ENCODE assay signal across 8 mouse cellular contexts in the genomic region with DNA sequence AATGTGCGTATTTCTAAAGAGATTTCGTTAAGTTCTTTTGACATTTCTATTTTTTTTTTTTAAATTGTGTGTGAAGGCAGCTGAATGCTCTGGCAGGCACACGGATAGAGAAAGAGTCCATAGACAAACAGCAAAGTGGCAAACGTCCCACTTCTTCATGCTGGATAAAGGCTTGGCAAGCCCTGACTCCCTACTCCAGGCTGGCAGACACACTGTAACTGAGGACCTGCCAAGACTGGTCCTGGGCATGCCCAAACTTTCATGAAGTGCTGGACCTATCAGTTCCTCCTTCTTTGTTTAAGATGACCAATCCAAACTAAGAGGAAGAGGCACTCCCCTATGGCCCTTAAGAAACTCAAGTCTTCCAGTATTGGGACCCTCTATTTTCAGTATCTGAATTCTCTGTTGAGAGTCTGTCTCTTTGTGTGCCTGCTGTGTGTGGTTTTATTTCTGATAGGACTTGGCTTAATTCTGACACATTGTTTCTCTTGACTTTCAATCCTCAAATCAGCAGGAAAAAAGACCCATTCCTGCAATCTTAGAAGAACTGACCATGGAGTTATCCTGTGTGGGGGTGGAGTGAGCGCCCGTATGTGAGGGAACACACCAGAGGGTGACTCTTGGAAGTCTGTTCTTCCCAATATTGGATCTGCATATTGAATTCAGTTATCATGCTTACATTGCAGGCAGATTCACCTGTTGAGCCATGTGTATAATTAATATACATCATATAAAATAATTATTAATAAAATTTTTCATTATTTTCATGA.
DNase-seq lines count a peak whose midpoint lies in the region; ATAC-seq lines count a peak whose summit lies in the region.
"Had no signal": no experiment of that assay in that cellular context is flagged by ENCODE, and none has a peak within 500 bp of the region (broad histone marks: within the 10 kb centered on the region; RNA-seq: fewer than 3 reads in every experiment).

No protein-coding gene starts in this region.

- peak; percentile 8 for DNase-seq in lung, postnatal 10 days
- no peak for DNase-seq in lung, postnatal 36 days
- DNase-seq in cerebellum, postnatal 36 days, result peak; percentile 17 to 26
- DNase-seq in layer of hippocampus, adult 9-11 months, result peak; percentile 51
- DNase-seq in testis, postnatal 10 days (ENCODE audit: low spot score), result peak; percentile 48
- DNase-seq in spleen, postnatal 36 days (ENCODE audit: low spot score in 2 of 2), result no peak
- DNase-seq: lung, postnatal 4 days had no signal

- no peak for ATAC-seq in granulocyte monocyte progenitor cell, adult 5-6 weeks (replicated peaks; ENCODE audit: poor library complexity, severe bottlenecking)

Comparison
In these comparisons a context has a peak if more than half of its experiments do, and no peak if none do; other contexts are left out.
1. DNase-seq: peak in lung, postnatal 10 days (single experiment), cerebellum, postnatal 36 days (2 of 2), layer of hippocampus, adult 9-11 months (single experiment) and testis, postnatal 10 days (single experiment); none in lung, postnatal 36 days (single experiment) and spleen, postnatal 36 days (0 of 2).